Mouse (Mus musculus) midbrain, embryonic 10.5 days (tissue): Measurements from ENCODE around the gene Tmem163. TPM values are rescaled to one million over a fixed set of nuclear protein-coding genes. Genes with fewer than 3 reads are reported as not detected.
A peak's percentile ranks its signal among the peaks of the same experiment; 100 is the strongest.

Source experiments
- DNase-seq: peaks from one replicate; pipeline ENCODE4 v3.0.0-alpha.2; 2017; ENCODE audit warnings: low spot score
- H3K27ac ChIP-seq: fragments of 300-500 bp; sonication (generic); replicated peaks from 2 replicates; pipeline ENCODE4 v1.5.1; 2016; ENCODE audit warnings: mild to moderate bottlenecking
- H3K27me3 ChIP-seq: fragments of 300-500 bp; sonication (generic); 2 replicates; pipeline ENCODE4 v1.6.1; 2016; ENCODE audit warnings: low read depth, mild to moderate bottlenecking; ENCODE audit not compliant: poor library complexity, severe bottlenecking
- H3K36me3 ChIP-seq: fragments of 300-500 bp; sonication (generic); 2 replicates; pipeline ENCODE4 v1.6.1; 2016; ENCODE audit warnings: mild to moderate bottlenecking, moderate library complexity
- H3K4me1 ChIP-seq: fragments of 300-500 bp; sonication (generic); 2 replicates; pipeline ENCODE4 v1.6.1; 2016
- H3K4me3 ChIP-seq: fragments of 300-500 bp; sonication (generic); 2 replicates; pipeline ENCODE4 v1.5.1; 2016; ENCODE audit warnings: mild to moderate bottlenecking, moderate library complexity
- H3K9me3 ChIP-seq: fragments of 300-500 bp; sonication (generic); replicated peaks from 2 replicates; pipeline ENCODE4 v1.6.1; 2016; ENCODE audit warnings: mild to moderate bottlenecking
- WGBS: fragments of 180-500 bp; shearing (Covaris S2); methylation state at CpG from one replicate; pipeline ENCODE4 v1.1.7; 2016; 5-methylcytosine and 5-hydroxymethylcytosine counted together
- polyA plus RNA-seq: library from polyadenylated mRNA; unstranded; fragments of >200 nt; fragmentation: Nextera tagmentation; extraction: Ambion mirVana; gene quantifications from 2 replicates; pipeline ENCODE4 v1.2.1, GENCODE M21; 2016

Tmem163 gene
- polyA plus RNA-seq, 1 experiment from 2014 or later: 11.0 TPM

GRCm38 (mm10) chr1:127675253-127675652 is 4.1 kb downstream of the Tmem163 start:
- Histone ChIP-seq H3K4me3 (peak overlapping the region; percentile 70; the same call in 1 of the 2 replicates), H3K27me3 (peaks cover 72% of the 10 kb centered on the region)
- 55% methylated on average over 1 of the region's 1 CpGs for WGBS

GRCm38 (mm10) chr1:127673221-127674050 is 5.9 kb downstream of the Tmem163 start:
- no peaks in the 10 kb centered on the region; the same call in 1 of the 2 replicates for H3K9me3 ChIP-seq
- 82% methylated on average over 10 of the region's 10 CpGs for WGBS
- H3K27me3 ChIP-seq: peaks cover 54% of the 10 kb centered on the region
- DNase-seq: no peak
- H3K36me3 ChIP-seq: no peaks in the 10 kb centered on the region
- no peak overlapping the region for H3K4me3 ChIP-seq
- H3K27ac ChIP-seq: no peak overlapping the region
- H3K4me1 ChIP-seq: peaks cover 24% of the 10 kb centered on the region

More at GRCm38 (mm10) chr1:127675253-127675652, 4.1 kb downstream of the Tmem163 start:
- no peaks in the 10 kb centered on the region for H3K9me3 ChIP-seq
- H3K36me3 ChIP-seq: no peaks in the 10 kb centered on the region
- H3K27ac ChIP-seq: no peak overlapping the region
- H3K4me1 ChIP-seq: peaks cover 33% of the 10 kb centered on the region
- no peak for DNase-seq

- no peaks in the 10 kb centered on the region; the same call in 1 of the 2 replicates for H3K9me3 ChIP-seq
- H3K4me3 ChIP-seq: no peak overlapping the region
- no peak for DNase-seq
- H3K4me1 ChIP-seq: no peaks in the 10 kb centered on the region; the same call in 1 of the 2 replicates
- WGBS: 89% methylated on average over 3 of the region's 3 CpGs
- H3K36me3 ChIP-seq: no peaks in the 10 kb centered on the region
- H3K27me3 ChIP-seq: peaks cover 1% of the 10 kb centered on the region; the same call in 1 of the 2 replicates
- H3K27ac ChIP-seq: no peak overlapping the region
Observed at GRCm38 (mm10) chr1:127668161-127668560, 11.2 kb downstream of the Tmem163 start.

GRCm38 (mm10) chr1:127667110-127667860 is 12.1 kb downstream of the Tmem163 start:
- WGBS: 83% methylated on average over 8 of the region's 8 CpGs
- Histone ChIP-seq H3K4me1 (peaks cover 4% of the 10 kb centered on the region), H3K36me3 (no peaks in the 10 kb centered on the region), H3K27me3 (no peaks in the 10 kb centered on the region), H3K4me3 (no peak overlapping the region), H3K27ac (no peak overlapping the region), H3K9me3 (no peaks in the 10 kb centered on the region; the same call in 1 of the 2 replicates)
- no peak for DNase-seq

- H3K9me3 ChIP-seq: no peaks in the 10 kb centered on the region; the same call in 1 of the 2 replicates
- H3K36me3 ChIP-seq: no peaks in the 10 kb centered on the region
- DNase-seq: no peak
- no peak overlapping the region for H3K27ac ChIP-seq
- no peak overlapping the region for H3K4me3 ChIP-seq
- no peaks in the 10 kb centered on the region for H3K27me3 ChIP-seq
- 86% methylated on average over 6 of the region's 6 CpGs for WGBS
- H3K4me1 ChIP-seq: peaks cover 15% of the 10 kb centered on the region
Observed at GRCm38 (mm10) chr1:127666221-127666620, 13.1 kb downstream of the Tmem163 start.

- 83% methylated on average over 13 of the region's 13 CpGs for WGBS
- Histone ChIP-seq H3K27me3 (no peaks in the 10 kb centered on the region), H3K36me3 (no peaks in the 10 kb centered on the region), H3K27ac (peak overlapping the region; percentile 38), H3K4me1 (peaks cover 23% of the 10 kb centered on the region), H3K9me3 (no peaks in the 10 kb centered on the region), H3K4me3 (no peak overlapping the region)
- no peak for DNase-seq
Observed at GRCm38 (mm10) chr1:127662385-127663068, 16.8 kb downstream of the Tmem163 start.

GRCm38 (mm10) chr1:127661118-127662012 is 18.0 kb downstream of the Tmem163 start:
- Histone ChIP-seq H3K9me3 (no peaks in the 10 kb centered on the region), H3K27me3 (no peaks in the 10 kb centered on the region), H3K4me1 (peaks cover 23% of the 10 kb centered on the region), H3K4me3 (peak overlapping the region; percentile 39), H3K36me3 (no peaks in the 10 kb centered on the region), H3K27ac (peak overlapping the region; percentile 82)
- 28% methylated on average over 13 of the region's 13 CpGs for WGBS
- peak; percentile 50 for DNase-seq

GRCm38 (mm10) chr1:127651564-127651963 is 27.8 kb downstream of the Tmem163 start:
- no peak for DNase-seq
- Histone ChIP-seq H3K4me1 (peaks cover 4% of the 10 kb centered on the region; the same call in 1 of the 2 replicates), H3K4me3 (no peak overlapping the region), H3K36me3 (no peaks in the 10 kb centered on the region), H3K27ac (no peak overlapping the region), H3K27me3 (no peaks in the 10 kb centered on the region), H3K9me3 (no peaks in the 10 kb centered on the region)
- 88% methylated on average over 2 of the region's 2 CpGs for WGBS

- Histone ChIP-seq H3K4me3 (no peak overlapping the region), H3K4me1 (no peaks in the 10 kb centered on the region), H3K9me3 (no peaks in the 10 kb centered on the region), H3K27me3 (no peaks in the 10 kb centered on the region), H3K27ac (no peak overlapping the region), H3K36me3 (no peaks in the 10 kb centered on the region)
- DNase-seq: no peak
- WGBS: 91% methylated on average over 12 of the region's 12 CpGs
Observed at GRCm38 (mm10) chr1:127642976-127643769, 36.2 kb downstream of the Tmem163 start.

GRCm38 (mm10) chr1:127637917-127638316 is 41.4 kb downstream of the Tmem163 start:
- H3K27ac ChIP-seq: no peak overlapping the region
- H3K36me3 ChIP-seq: no peaks in the 10 kb centered on the region
- no peak overlapping the region for H3K4me3 ChIP-seq
- no peaks in the 10 kb centered on the region for H3K27me3 ChIP-seq
- H3K9me3 ChIP-seq: no peaks in the 10 kb centered on the region
- H3K4me1 ChIP-seq: no peaks in the 10 kb centered on the region
- WGBS: 67% methylated on average over 2 of the region's 2 CpGs
- DNase-seq: no peak

GRCm38 (mm10) chr1:127627151-127627550 is 52.2 kb downstream of the Tmem163 start:
- DNase-seq: no peak
- Histone ChIP-seq H3K4me3 (no peak overlapping the region), H3K36me3 (no peaks in the 10 kb centered on the region), H3K4me1 (peaks cover 15% of the 10 kb centered on the region; the same call in 1 of the 2 replicates), H3K9me3 (no peaks in the 10 kb centered on the region), H3K27ac (no peak overlapping the region), H3K27me3 (no peaks in the 10 kb centered on the region)
- WGBS: 66% methylated on average over 7 of the region's 7 CpGs
